Mouse (Mus musculus): ENCODE measurements at regions not wholly inside any gene's neighbourhood (a gene's known extent, or its start where the extent isn't known, plus 50 kb on each side); places are given as distances from the start of the nearest gene placed in this dataset.
A peak's percentile ranks its signal among the peaks of the same experiment; 100 is the strongest.
"Not testable (repeated sequence)": the region's sequence is repeated elsewhere in the genome, so short reads cannot be mapped to it uniquely, and the experiment has no call there.

- H3K4me1 ChIP-seq, result no peaks in the 10 kb centered on the region
- no peak overlapping the region for H3K27ac ChIP-seq
- no peaks in the 10 kb centered on the region for H3K27me3 ChIP-seq
- WGBS, result 29% methylated on average over 1 of the region's 1 CpGs
- H3K9me3 ChIP-seq, result no peaks in the 10 kb centered on the region
- no peak overlapping the region for H3K9ac ChIP-seq
- no peak overlapping the region for H3K4me2 ChIP-seq (replicated peaks)
- H3K4me3 ChIP-seq, result no peak overlapping the region
- H3K36me3 ChIP-seq, result no peaks in the 10 kb centered on the region
- no peak for ATAC-seq (ENCODE audit: low FRiP score, low read depth)
Measured at GRCm38 (mm10) chr12:113292029-113292809, 106.5 kb downstream of the Tmem121 start.

- Histone ChIP-seq H3K4me2 (replicated peaks) (no peak overlapping the region), H3K36me3 (no peaks in the 10 kb centered on the region), H3K4me1 (no peaks in the 10 kb centered on the region), H3K27ac (no peak overlapping the region), H3K27me3 (no peaks in the 10 kb centered on the region), H3K9ac (no peak overlapping the region), H3K4me3 (no peak overlapping the region), H3K9me3 (no peaks in the 10 kb centered on the region)
- no peak for ATAC-seq (ENCODE audit: low FRiP score, low read depth)
- 69% methylated on average over 2 of the region's 2 CpGs for WGBS
Measured at GRCm38 (mm10) chr12:113295924-113296323, 110.2 kb downstream of the Tmem121 start.

DNA sequence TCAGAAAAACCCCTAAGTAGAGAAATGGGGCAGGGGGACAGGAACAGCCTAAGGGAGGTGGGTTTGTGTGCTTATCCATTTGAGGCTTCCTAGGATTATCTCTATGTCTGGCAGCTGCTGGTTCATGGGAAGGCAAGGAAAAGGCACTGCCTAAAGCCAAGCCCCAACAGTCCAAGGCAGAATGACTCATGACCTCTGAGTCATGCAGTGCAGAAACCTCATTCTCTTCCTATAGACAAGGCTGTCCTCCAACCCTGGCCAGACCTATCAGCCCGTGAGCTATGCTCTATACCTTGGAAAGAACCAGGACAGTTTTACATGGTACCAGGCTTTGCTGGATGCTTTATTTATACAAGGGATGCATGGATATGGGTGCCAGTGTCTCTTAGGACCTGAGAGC, 120.2 kb downstream of the Tmem121 start:
- WGBS, result 76% methylated on average over 1 of the region's 1 CpGs
- Histone ChIP-seq H3K27me3 (no peaks in the 10 kb centered on the region), H3K9me3 (no peaks in the 10 kb centered on the region), H3K4me3 (no peak overlapping the region), H3K4me2 (replicated peaks) (no peak overlapping the region), H3K9ac (no peak overlapping the region), H3K36me3 (no peaks in the 10 kb centered on the region), H3K27ac (no peak overlapping the region), H3K4me1 (no peaks in the 10 kb centered on the region)
- no peak for ATAC-seq (ENCODE audit: low FRiP score, low read depth)

- Histone ChIP-seq H3K27ac (no peak overlapping the region), H3K9me3 (no peaks in the 10 kb centered on the region), H3K4me2 (replicated peaks) (no peak overlapping the region), H3K9ac (no peak overlapping the region), H3K4me3 (no peak overlapping the region), H3K36me3 (no peaks in the 10 kb centered on the region), H3K4me1 (peaks cover 7% of the 10 kb centered on the region; the same call in 1 of the 2 replicates), H3K27me3 (no peaks in the 10 kb centered on the region)
- WGBS, result 45% methylated on average over 3 of the region's 3 CpGs
- ATAC-seq (ENCODE audit: low FRiP score, low read depth), result peak; percentile 66; the same call in 1 of the 2 replicates
Measured at GRCm38 (mm10) chr12:113313319-113313718, 127.6 kb downstream of the Tmem121 start.

DNA sequence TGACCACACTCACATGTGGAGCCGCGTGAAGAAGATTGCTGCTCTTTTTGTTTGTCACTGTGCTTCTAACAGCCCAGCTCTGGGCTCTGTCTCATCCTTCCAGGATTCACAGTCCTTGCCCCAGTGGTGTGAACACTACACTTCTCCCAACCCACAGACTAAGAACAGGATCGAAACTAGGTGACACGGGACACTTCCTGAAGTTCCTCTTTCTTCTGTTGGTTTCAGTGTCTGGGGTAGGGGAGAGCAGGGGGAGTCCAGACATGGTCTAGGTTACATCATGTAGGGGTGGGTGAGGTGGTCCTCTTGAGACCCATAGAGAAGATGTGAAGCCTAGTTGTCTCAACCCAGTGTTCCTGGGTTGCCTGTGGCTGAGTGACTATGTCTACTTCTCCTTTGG, 128.9 kb downstream of the Tmem121 start:
- no peaks in the 10 kb centered on the region for H3K9me3 ChIP-seq
- ATAC-seq (ENCODE audit: low FRiP score, low read depth), result no peak
- no peak overlapping the region for H3K27ac ChIP-seq
- H3K4me1 ChIP-seq, result peaks cover 7% of the 10 kb centered on the region; the same call in 1 of the 2 replicates
- 91% methylated on average over 4 of the region's 4 CpGs for WGBS
- H3K9ac ChIP-seq, result no peak overlapping the region
- no peaks in the 10 kb centered on the region for H3K36me3 ChIP-seq
- H3K27me3 ChIP-seq, result no peaks in the 10 kb centered on the region
- H3K4me3 ChIP-seq, result no peak overlapping the region
- H3K4me2 ChIP-seq (replicated peaks), result no peak overlapping the region

DNA sequence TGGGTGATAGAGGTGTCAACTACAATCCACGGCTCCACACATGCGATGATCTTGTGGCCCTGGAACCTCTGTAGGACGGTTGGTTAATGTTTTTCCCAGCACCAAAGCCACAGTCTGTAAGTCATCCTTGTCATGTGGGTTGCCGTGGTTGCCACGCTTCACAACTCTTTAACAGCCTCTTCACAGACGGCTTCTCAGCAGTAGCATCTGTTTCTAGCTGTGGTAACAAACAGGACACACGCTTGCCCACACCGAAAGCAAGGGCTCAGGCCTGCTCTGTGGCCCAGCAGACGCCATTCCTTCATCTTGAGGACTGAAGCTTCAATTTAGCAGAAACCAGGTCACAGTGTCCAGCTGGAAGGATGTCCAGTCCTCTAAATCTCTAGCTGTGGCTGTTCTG, 135.4 kb downstream of the Tmem121 start:
- Histone ChIP-seq H3K4me3 (no peak overlapping the region), H3K36me3 (no peaks in the 10 kb centered on the region), H3K27ac (no peak overlapping the region), H3K9me3 (no peaks in the 10 kb centered on the region), H3K9ac (no peak overlapping the region), H3K27me3 (no peaks in the 10 kb centered on the region), H3K4me2 (replicated peaks) (no peak overlapping the region), H3K4me1 (no peaks in the 10 kb centered on the region)
- WGBS, result 72% methylated on average over 9 of the region's 9 CpGs
- no peak for ATAC-seq (ENCODE audit: low FRiP score, low read depth)

GRCm38 (mm10) chr12:113322173-113322572, 136.4 kb downstream of the Tmem121 start:
- no peak overlapping the region for H3K9ac ChIP-seq
- 86% methylated on average over 2 of the region's 2 CpGs for WGBS
- no peak for ATAC-seq (ENCODE audit: low FRiP score, low read depth)
- H3K36me3 ChIP-seq, result no peaks in the 10 kb centered on the region
- no peaks in the 10 kb centered on the region for H3K27me3 ChIP-seq
- no peaks in the 10 kb centered on the region for H3K4me1 ChIP-seq
- no peak overlapping the region for H3K27ac ChIP-seq
- no peak overlapping the region for H3K4me2 ChIP-seq (replicated peaks)
- no peaks in the 10 kb centered on the region for H3K9me3 ChIP-seq
- H3K4me3 ChIP-seq, result no peak overlapping the region

DNA sequence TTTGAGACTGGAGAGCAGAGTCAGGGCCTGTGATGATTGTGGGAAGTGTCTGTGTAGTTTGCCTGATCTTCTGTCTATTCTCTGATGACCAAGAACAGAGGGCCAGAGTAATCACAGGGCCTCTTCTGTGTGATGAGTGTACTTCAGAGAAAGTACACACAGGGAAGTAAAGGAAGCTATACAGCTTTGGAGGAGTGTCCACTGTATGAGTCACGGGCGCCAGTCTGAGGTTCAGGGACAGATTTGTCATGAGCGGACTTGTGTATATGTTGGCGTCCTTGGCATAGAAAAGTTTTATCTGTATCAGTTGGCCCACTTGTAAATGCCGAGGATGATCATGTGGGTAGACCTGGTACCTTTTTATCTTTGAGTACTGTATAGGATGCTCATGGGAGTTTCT, 142.1 kb downstream of the Tmem121 start:
- Histone ChIP-seq H3K4me1 (no peaks in the 10 kb centered on the region), H3K36me3 (no peaks in the 10 kb centered on the region), H3K4me2 (replicated peaks) (no peak overlapping the region), H3K4me3 (no peak overlapping the region), H3K27ac (no peak overlapping the region), H3K27me3 (no peaks in the 10 kb centered on the region), H3K9me3 (no peaks in the 10 kb centered on the region), H3K9ac (no peak overlapping the region)
- ATAC-seq (ENCODE audit: low FRiP score, low read depth), result no peak
- WGBS, result 91% methylated on average over 5 of the region's 5 CpGs

GRCm38 (mm10) chr12:113330266-113330665, 144.5 kb downstream of the Tmem121 start:
- Histone ChIP-seq H3K4me2 (replicated peaks) (no peak overlapping the region), H3K27ac (no peak overlapping the region), H3K4me1 (no peaks in the 10 kb centered on the region), H3K9ac (no peak overlapping the region), H3K4me3 (no peak overlapping the region), H3K9me3 (no peaks in the 10 kb centered on the region), H3K27me3 (no peaks in the 10 kb centered on the region), H3K36me3 (no peaks in the 10 kb centered on the region)
- ATAC-seq (ENCODE audit: low FRiP score, low read depth), result no peak
- 85% methylated on average over 6 of the region's 6 CpGs for WGBS

DNA sequence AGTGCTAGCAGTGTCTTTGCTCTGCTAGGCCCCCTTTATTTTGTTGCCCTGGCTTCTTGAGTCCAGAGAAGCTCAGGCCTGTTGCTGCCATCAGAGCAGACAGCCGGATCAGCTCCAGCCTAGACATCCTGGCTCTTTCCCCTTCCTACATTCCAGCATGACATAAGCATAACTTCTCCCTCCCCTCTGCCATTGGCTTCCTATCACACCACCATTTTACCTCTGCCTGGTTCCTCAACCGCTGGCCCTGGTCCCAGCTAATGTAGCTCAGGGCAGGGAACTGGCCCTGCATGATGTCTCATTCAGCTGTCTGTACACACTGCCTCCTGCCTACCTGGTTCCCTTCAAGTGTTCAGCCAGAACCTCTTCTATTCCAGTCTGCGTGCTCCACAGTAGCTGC, 146.5 kb downstream of the Tmem121 start:
- Histone ChIP-seq H3K4me3 (no peak overlapping the region), H3K9ac (no peak overlapping the region), H3K27me3 (no peaks in the 10 kb centered on the region), H3K4me2 (replicated peaks) (no peak overlapping the region), H3K9me3 (no peaks in the 10 kb centered on the region), H3K36me3 (no peaks in the 10 kb centered on the region), H3K27ac (no peak overlapping the region), H3K4me1 (no peaks in the 10 kb centered on the region)
- ATAC-seq (ENCODE audit: low FRiP score, low read depth), result no peak
- WGBS, result 73% methylated on average over 3 of the region's 3 CpGs

- Histone ChIP-seq H3K4me2 (replicated peaks) (no peak overlapping the region), H3K27ac (no peak overlapping the region), H3K9me3 (no peaks in the 10 kb centered on the region), H3K27me3 (no peaks in the 10 kb centered on the region), H3K36me3 (no peaks in the 10 kb centered on the region), H3K9ac (no peak overlapping the region), H3K4me3 (no peak overlapping the region), H3K4me1 (no peaks in the 10 kb centered on the region)
- ATAC-seq (ENCODE audit: low FRiP score, low read depth), result no peak
Measured at GRCm38 (mm10) chr12:113333399-113333798, 147.7 kb downstream of the Tmem121 start.

- H3K4me2 ChIP-seq (replicated peaks); ATAC-seq (ENCODE audit: low FRiP score, low read depth); H3K36me3 ChIP-seq; H3K27ac ChIP-seq; H3K27me3 ChIP-seq; H3K9ac ChIP-seq; H3K4me3 ChIP-seq; H3K4me1 ChIP-seq; H3K9me3 ChIP-seq: not testable (repeated sequence)
- 83% methylated on average over 3 of the region's 3 CpGs for WGBS
Measured at GRCm38 (mm10) chr12:113333853-113334252, 148.1 kb downstream of the Tmem121 start.

DNA sequence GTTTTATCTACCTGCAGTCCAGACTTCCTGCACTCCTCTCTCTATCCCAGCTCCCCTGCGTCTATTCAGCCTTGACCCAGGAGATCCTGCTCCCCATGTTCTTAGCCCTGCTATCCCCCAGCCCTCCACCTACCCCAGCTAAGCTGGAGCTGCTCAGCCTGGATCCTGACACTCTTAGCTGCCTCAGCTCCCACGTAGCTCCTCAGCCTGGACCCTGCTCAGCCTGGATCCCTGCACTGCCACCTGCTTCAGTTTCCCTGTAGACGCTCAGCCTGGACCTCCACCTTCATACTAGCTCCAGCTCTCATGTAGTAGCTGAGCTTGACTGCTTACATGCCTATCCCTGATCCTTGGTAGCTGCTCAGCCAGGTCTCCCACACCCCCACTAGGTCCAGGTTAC, 151.5 kb downstream of the Tmem121 start:
- Histone ChIP-seq H3K9ac (no peak overlapping the region), H3K9me3 (no peaks in the 10 kb centered on the region), H3K4me2 (replicated peaks) (no peak overlapping the region), H3K4me3 (no peak overlapping the region), H3K27ac (no peak overlapping the region), H3K36me3 (no peaks in the 10 kb centered on the region), H3K4me1 (no peaks in the 10 kb centered on the region), H3K27me3 (no peaks in the 10 kb centered on the region)
- WGBS, result 61% methylated on average over 3 of the region's 3 CpGs
- ATAC-seq (ENCODE audit: low FRiP score, low read depth), result no peak
